In the genomic region with DNA sequence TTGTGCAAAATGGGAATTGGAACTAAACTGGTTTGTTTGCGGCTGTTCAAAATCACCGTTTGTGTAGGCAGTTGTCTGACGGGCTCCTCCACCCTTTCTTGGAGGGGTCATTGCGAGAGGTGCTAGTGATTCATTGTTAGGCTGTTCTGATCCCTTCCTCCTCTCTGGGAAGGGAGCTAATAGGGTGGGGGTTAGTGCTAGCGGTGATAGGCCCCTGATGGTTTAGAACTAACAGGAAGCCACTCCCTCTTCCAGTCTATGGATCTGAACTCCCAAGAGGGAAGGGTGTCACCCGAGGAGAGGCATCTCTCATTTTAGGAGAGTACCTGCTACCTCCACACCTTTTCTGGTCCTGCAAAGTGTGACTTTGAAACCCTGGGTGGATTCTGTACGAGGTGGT, we compare ENCODE assay signal across 14 mouse cellular contexts. TPM values are rescaled to one million over a fixed set of nuclear protein-coding genes. Genes with fewer than 3 reads are reported as not detected.
DNase-seq lines count a peak whose midpoint lies in the region; ATAC-seq and TF ChIP-seq lines count a peak whose summit lies in the region.
"Had no signal": no experiment of that assay in that cellular context is flagged by ENCODE, and none has a peak within 500 bp of the region (broad histone marks: within the 10 kb centered on the region; RNA-seq: fewer than 3 reads in every experiment).

No protein-coding gene starts in this region.

- H3K4me3 ChIP-seq in intestine, embryonic 15.5 days (replicated peaks): no peak overlapping the region
- no peak overlapping the region for H3K4me3 ChIP-seq in intestine, postnatal 0 days (ENCODE audit: low read depth, low read length)
- peak overlapping the region; percentile 66; the same call in 1 of the 2 replicates for H3K4me3 ChIP-seq in embryonic facial prominence, embryonic 10.5 days
- H3K4me3 ChIP-seq in forebrain, postnatal 0 days (ENCODE audit: low read depth, low read length): peak overlapping the region; percentile 52
- peak overlapping the region; percentile 53; the same call in 1 of the 2 replicates for H3K4me3 ChIP-seq in neural tube, embryonic 13.5 days
- H3K4me3 ChIP-seq: liver, embryonic 13.5 days had no signal

- no peak overlapping the region for H3K9ac ChIP-seq in intestine, embryonic 15.5 days
- no peak overlapping the region for H3K9ac ChIP-seq in intestine, postnatal 0 days (ENCODE audit: low read depth, low read length)
- H3K9ac ChIP-seq in forebrain, postnatal 0 days: no peak overlapping the region
- H3K9ac ChIP-seq in neural tube, embryonic 13.5 days: no peak overlapping the region
- H3K9ac ChIP-seq: embryonic facial prominence, embryonic 12.5 days; liver, embryonic 13.5 days had no signal

- no peaks in the 10 kb centered on the region for H3K36me3 ChIP-seq in intestine, embryonic 15.5 days
- no peaks in the 10 kb centered on the region for H3K36me3 ChIP-seq in intestine, postnatal 0 days (ENCODE audit: control insufficient read depth, insufficient read depth)
- H3K36me3 ChIP-seq in embryonic facial prominence, embryonic 10.5 days (replicated peaks): no peaks in the 10 kb centered on the region
- H3K36me3 ChIP-seq in forebrain, postnatal 0 days (ENCODE audit: insufficient read depth): no peaks in the 10 kb centered on the region
- H3K36me3 ChIP-seq in neural tube, embryonic 13.5 days: no peaks in the 10 kb centered on the region
- H3K36me3 ChIP-seq: embryonic facial prominence, embryonic 12.5 days; liver, embryonic 13.5 days had no signal

- no peak for DNase-seq in embryonic facial prominence, embryonic 10.5 days (ENCODE audit: low spot score)
- no peak for DNase-seq in forebrain, postnatal 0 days
- no peak for DNase-seq in testis, postnatal 14 days (ENCODE audit: low spot score)
- DNase-seq in cerebellum, adult 9-10 months: no peak
- DNase-seq: cerebellum, postnatal 10 days; heart, postnatal 14 days; kidney, postnatal 36 days; liver, embryonic 13.5 days; thymus, adult 2 months had no signal

- 0 out of 2 replicates have a peak overlapping the region, but pooled peaks have one; percentile 97 for H3K4me2 ChIP-seq in intestine, embryonic 15.5 days (replicated peaks)
- no peak overlapping the region for H3K4me2 ChIP-seq in intestine, postnatal 0 days (replicated peaks; ENCODE audit: low read depth)
- H3K4me2 ChIP-seq in forebrain, postnatal 0 days (ENCODE audit: low read depth): peak overlapping the region; percentile 81
- H3K4me2 ChIP-seq in neural tube, embryonic 13.5 days: peak overlapping the region; percentile 84
- H3K4me2 ChIP-seq: liver, embryonic 13.5 days had no signal

- no peak for ATAC-seq in intestine, embryonic 15.5 days
- ATAC-seq in intestine, postnatal 0 days: no peak
- ATAC-seq in forebrain, postnatal 0 days: no peak
- no peak for ATAC-seq in neural tube, embryonic 13.5 days (ENCODE audit: low read depth)

- H3K27ac ChIP-seq in intestine, embryonic 15.5 days: no peak overlapping the region
- no peak overlapping the region for H3K27ac ChIP-seq in intestine, postnatal 0 days (ENCODE audit: low read depth, low read length)
- no peak overlapping the region for H3K27ac ChIP-seq in embryonic facial prominence, embryonic 10.5 days (replicated peaks)
- H3K27ac ChIP-seq in forebrain, postnatal 0 days (ENCODE audit: low read depth, low read length): no peak overlapping the region
- H3K27ac ChIP-seq in neural tube, embryonic 13.5 days (replicated peaks): no peak overlapping the region
- H3K27ac ChIP-seq: embryonic facial prominence, embryonic 12.5 days; liver, embryonic 13.5 days had no signal

- no peak for TF ChIP-seq CTCF in intestine, postnatal 0 days (IDR thresholded peaks at IDR 0.05; ENCODE audit: low read depth)
- no peak for TF ChIP-seq CTCF in forebrain, postnatal 0 days (IDR thresholded peaks at IDR 0.05; ENCODE audit: low read depth)

- no peaks in the 10 kb centered on the region for H3K9me3 ChIP-seq in intestine, embryonic 15.5 days
- no peaks in the 10 kb centered on the region for H3K9me3 ChIP-seq in intestine, postnatal 0 days (ENCODE audit: control insufficient read depth)
- no peaks in the 10 kb centered on the region for H3K9me3 ChIP-seq in embryonic facial prominence, embryonic 10.5 days
- H3K9me3 ChIP-seq in forebrain, postnatal 0 days (ENCODE audit: low read length): no peaks in the 10 kb centered on the region
- H3K9me3 ChIP-seq in neural tube, embryonic 13.5 days: no peaks in the 10 kb centered on the region
- H3K9me3 ChIP-seq: embryonic facial prominence, embryonic 12.5 days; liver, embryonic 13.5 days had no signal

- H3K4me1 ChIP-seq in intestine, embryonic 15.5 days (replicated peaks): peaks cover 8% of the 10 kb centered on the region
- no peaks in the 10 kb centered on the region for H3K4me1 ChIP-seq in intestine, postnatal 0 days (replicated peaks; ENCODE audit: control insufficient read depth, insufficient read depth, low read length)
- H3K4me1 ChIP-seq in embryonic facial prominence, embryonic 10.5 days: peaks cover 21% of the 10 kb centered on the region
- peaks cover 9% of the 10 kb centered on the region; the same call in 1 of the 2 replicates for H3K4me1 ChIP-seq in forebrain, postnatal 0 days (ENCODE audit: insufficient read depth)
- peaks cover 25% of the 10 kb centered on the region for H3K4me1 ChIP-seq in neural tube, embryonic 13.5 days (replicated peaks)

- 34% methylated on average over 7 of the region's 7 CpGs for WGBS in intestine, embryonic 15.5 days
- WGBS in intestine, postnatal 0 days: 45% methylated on average over 7 of the region's 7 CpGs
- 34% methylated on average over 7 of the region's 7 CpGs for WGBS in embryonic facial prominence, embryonic 10.5 days
- 34% methylated on average over 7 of the region's 7 CpGs for WGBS in forebrain, postnatal 0 days
- 39% methylated on average over 7 of the region's 7 CpGs for WGBS in neural tube, embryonic 13.5 days

- peaks cover 25% of the 10 kb centered on the region for H3K27me3 ChIP-seq in intestine, embryonic 15.5 days (replicated peaks)
- peaks cover 38% of the 10 kb centered on the region for H3K27me3 ChIP-seq in intestine, postnatal 0 days (replicated peaks; ENCODE audit: control insufficient read depth, insufficient read depth, low read length)
- H3K27me3 ChIP-seq in embryonic facial prominence, embryonic 10.5 days (replicated peaks; ENCODE audit: low read depth, poor library complexity, severe bottlenecking): peaks cover 84% of the 10 kb centered on the region
- no peaks in the 10 kb centered on the region for H3K27me3 ChIP-seq in forebrain, postnatal 0 days (ENCODE audit: insufficient read depth, low read length)
- H3K27me3 ChIP-seq in neural tube, embryonic 13.5 days: peaks cover 54% of the 10 kb centered on the region

RNA-seq across cellular contexts. Expression of a gene that starts 1.8 kb away (rescaled TPM):
- 1.9 TPM in 2 replicates for polyA plus RNA-seq in intestine, embryonic 15.5 days (2015; fragmentation: Nextera tagmentation; extraction: Ambion mirVana)
- 0.99 and 1.1 TPM in 2 replicates for polyA plus RNA-seq in intestine, postnatal 0 days (2015; fragmentation: Nextera tagmentation; extraction: Ambion mirVana)
- 1.3 and 1.6 TPM in 2 replicates for polyA plus RNA-seq in embryonic facial prominence, embryonic 10.5 days (2016; fragmentation: Nextera tagmentation; extraction: Ambion mirVana)
- total RNA-seq in forebrain, postnatal 0 days (2014; rRNA removed): 15.0 and 29.2 TPM in 2 replicates
- polyA plus RNA-seq in forebrain, postnatal 0 days (2015; fragmentation: Nextera tagmentation; extraction: Ambion mirVana): 11.4 and 11.7 TPM in 2 replicates
- polyA plus RNA-seq in neural tube, embryonic 13.5 days (2015; fragmentation: Nextera tagmentation; extraction: Ambion mirVana): 2.8 and 3.2 TPM in 2 replicates
- total RNA-seq: gastrocnemius, adult 18-20 months had no signal

RNA-seq across cellular contexts. Expression of a gene that starts 35.4 kb away (rescaled TPM):
- polyA plus RNA-seq in intestine, embryonic 15.5 days (2015; fragmentation: Nextera tagmentation; extraction: Ambion mirVana): 1,529 and 1,675 TPM in 2 replicates
- polyA plus RNA-seq in intestine, postnatal 0 days (2015; fragmentation: Nextera tagmentation; extraction: Ambion mirVana): 654 and 678 TPM in 2 replicates
- polyA plus RNA-seq in embryonic facial prominence, embryonic 10.5 days (2016; fragmentation: Nextera tagmentation; extraction: Ambion mirVana): 2,407 and 2,547 TPM in 2 replicates
- 328 and 431 TPM in 2 replicates for total RNA-seq in forebrain, postnatal 0 days (2014; rRNA removed)
- 803 and 955 TPM in 2 replicates for polyA plus RNA-seq in forebrain, postnatal 0 days (2015; fragmentation: Nextera tagmentation; extraction: Ambion mirVana)
- 1,536 and 1,756 TPM in 2 replicates for polyA plus RNA-seq in neural tube, embryonic 13.5 days (2015; fragmentation: Nextera tagmentation; extraction: Ambion mirVana)

RNA-seq across cellular contexts. Expression of a gene that starts 35.9 kb away (rescaled TPM):
- 342 and 418 TPM in 2 replicates for polyA plus RNA-seq in intestine, embryonic 15.5 days (2015; fragmentation: Nextera tagmentation; extraction: Ambion mirVana)
- polyA plus RNA-seq in intestine, postnatal 0 days (2015; fragmentation: Nextera tagmentation; extraction: Ambion mirVana): 168 and 172 TPM in 2 replicates
- 700 and 747 TPM in 2 replicates for polyA plus RNA-seq in embryonic facial prominence, embryonic 10.5 days (2016; fragmentation: Nextera tagmentation; extraction: Ambion mirVana)
- 213 and 227 TPM in 2 replicates for total RNA-seq in forebrain, postnatal 0 days (2014; rRNA removed)
- 514 and 653 TPM in 2 replicates for polyA plus RNA-seq in forebrain, postnatal 0 days (2015; fragmentation: Nextera tagmentation; extraction: Ambion mirVana)
- 489 and 502 TPM in 2 replicates for polyA plus RNA-seq in neural tube, embryonic 13.5 days (2015; fragmentation: Nextera tagmentation; extraction: Ambion mirVana)

Comparison
In these comparisons a context has a peak if more than half of its experiments do, and no peak if none do; other contexts are left out.
1. H3K4me3 ChIP-seq: peak in embryonic facial prominence, embryonic 10.5 days (single experiment), forebrain, postnatal 0 days (single experiment) and neural tube, embryonic 13.5 days (single experiment); none in intestine, embryonic 15.5 days (single experiment) and intestine, postnatal 0 days (single experiment).